Mouse (Mus musculus): ENCODE measurements around the gene Gabarapl1.

DNA sequence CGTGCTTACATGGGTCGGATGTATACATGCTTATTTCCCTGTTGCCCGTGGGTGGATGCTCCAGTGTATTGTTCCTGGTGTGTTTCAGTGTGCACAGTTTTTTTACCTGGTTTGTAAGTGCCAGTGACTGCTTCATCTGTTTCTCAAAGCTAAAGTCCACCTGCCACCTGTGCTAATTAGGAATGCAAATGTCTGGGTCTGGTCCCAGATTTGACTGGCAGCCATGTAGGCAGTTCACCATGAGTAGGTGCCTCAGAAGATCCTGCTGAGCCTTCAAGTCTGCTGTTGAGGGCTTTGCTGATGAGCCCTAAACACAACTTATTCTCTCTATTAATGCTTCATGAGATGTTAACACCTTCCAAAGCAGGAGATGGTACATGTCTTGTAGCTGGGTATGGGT lies 9.6 kb downstream of the Gabarapl1 start:
- TF ChIP-seq GATA1 (IDR thresholded peaks at IDR 0.05; ENCODE audit: borderline replicate concordance, low read length), result no peak
- TF ChIP-seq FLI1 (IDR thresholded peaks at IDR 0.05; ENCODE audit: low read length), result no peak

All from megakaryocyte, embryonic 14.5 days (primary cell).